ENCODE assay signal across 8 mouse cellular contexts in genomic region chr19:12013228-12013627, GRCm38 (mm10). TPM values are rescaled to one million over a fixed set of nuclear protein-coding genes. Genes with fewer than 3 reads are reported as not detected.
DNase-seq lines count a peak whose midpoint lies in the region; ATAC-seq and TF ChIP-seq lines count a peak whose summit lies in the region.

No protein-coding gene starts in this region.

- no peaks in the 10 kb centered on the region for H3K79me2 ChIP-seq in liver, adult 2 months (ENCODE audit: control insufficient read depth, insufficient read depth, low read length)

- peak overlapping the region; percentile 69 for H3K4me2 ChIP-seq in intestine, embryonic 15.5 days (replicated peaks)
- H3K4me2 ChIP-seq in midbrain, postnatal 0 days (ENCODE audit: low read depth, low read length, poor library complexity, severe bottlenecking), result peak overlapping the region; percentile 68
- peak overlapping the region; percentile 76 for H3K4me2 ChIP-seq in stomach, embryonic 16.5 days (ENCODE audit: low read depth, low read length)

- H3K36me3 ChIP-seq in intestine, embryonic 15.5 days, result no peaks in the 10 kb centered on the region
- no peaks in the 10 kb centered on the region for H3K36me3 ChIP-seq in liver, adult 2 months (ENCODE audit: control insufficient read depth, insufficient read depth, low read length)
- H3K36me3 ChIP-seq in midbrain, postnatal 0 days (ENCODE audit: insufficient read depth, low read length), result no peaks in the 10 kb centered on the region
- H3K36me3 ChIP-seq in stomach, embryonic 16.5 days (ENCODE audit: control insufficient read depth, insufficient read depth, low read length), result no peaks in the 10 kb centered on the region

- peak; percentile 9; the same call in 1 of the 2 replicates for ATAC-seq in intestine, embryonic 15.5 days
- no peak for ATAC-seq in midbrain, postnatal 0 days (ENCODE audit: low FRiP score)
- no peak for ATAC-seq in stomach, embryonic 16.5 days (ENCODE audit: insufficient read depth, low FRiP score)

- no peak for DNase-seq in layer of hippocampus, adult 2 months (ENCODE audit: low spot score in 2 of 2)
- no peak for DNase-seq in layer of hippocampus, adult 9-10 months (ENCODE audit: low spot score)
- peak; percentile 33 to 38 for DNase-seq in cerebellum, postnatal 25 days
- DNase-seq in gastrocnemius, postnatal 25 days, result peak; percentile 53
- peak; percentile 52 for DNase-seq in liver, adult 2 months (ENCODE audit: extremely low read depth, low read depth, low spot score)
- DNase-seq in midbrain, postnatal 0 days (ENCODE audit: low spot score), result no peak

- H3K4me1 ChIP-seq in intestine, embryonic 15.5 days (replicated peaks), result no peaks in the 10 kb centered on the region
- no peaks in the 10 kb centered on the region for H3K4me1 ChIP-seq in liver, adult 2 months (ENCODE audit: control insufficient read depth, insufficient read depth, low read length)
- H3K4me1 ChIP-seq in midbrain, postnatal 0 days (ENCODE audit: insufficient read depth, low read length), result no peaks in the 10 kb centered on the region
- peaks cover 3% of the 10 kb centered on the region; the same call in 1 of the 2 replicates for H3K4me1 ChIP-seq in stomach, embryonic 16.5 days (ENCODE audit: control insufficient read depth, insufficient read depth, low read length)

- no peak for TF ChIP-seq CTCF in layer of hippocampus, adult 2 months (conservative IDR thresholded peaks at IDR 0.05)
- TF ChIP-seq CTCF in liver, adult 2 months (IDR thresholded peaks at IDR 0.05; ENCODE audit: low read depth, low read length), result no peak
- no peak for TF ChIP-seq CTCF in midbrain, postnatal 0 days (IDR thresholded peaks at IDR 0.05)

- no peaks in the 10 kb centered on the region for H3K27me3 ChIP-seq in intestine, embryonic 15.5 days (replicated peaks)
- no peaks in the 10 kb centered on the region for H3K27me3 ChIP-seq in liver, adult 2 months (ENCODE audit: control insufficient read depth, insufficient read depth, low read length)
- H3K27me3 ChIP-seq in midbrain, postnatal 0 days (ENCODE audit: insufficient read depth, low read length), result no peaks in the 10 kb centered on the region
- H3K27me3 ChIP-seq in stomach, embryonic 16.5 days (ENCODE audit: control insufficient read depth, insufficient read depth, low read length), result no peaks in the 10 kb centered on the region

- H3K27ac ChIP-seq in layer of hippocampus, adult 2 months, result peak overlapping the region; percentile 19; the same call in 1 of the 2 replicates
- peak overlapping the region; percentile 27; the same call in 1 of the 2 replicates for H3K27ac ChIP-seq in intestine, embryonic 15.5 days
- H3K27ac ChIP-seq in liver, adult 2 months (replicated peaks; ENCODE audit: insufficient read depth, low read depth, low read length), result peak overlapping the region; percentile 64; the same call in 1 of the 2 replicates
- no peak overlapping the region for H3K27ac ChIP-seq in midbrain, postnatal 0 days (ENCODE audit: low read depth, low read length)
- H3K27ac ChIP-seq in stomach, embryonic 16.5 days (ENCODE audit: low read length), result no peak overlapping the region

- WGBS in intestine, embryonic 15.5 days, result under 1% methylated on average over 10 of the region's 12 CpGs
- 3% methylated on average over 12 of the region's 12 CpGs for WGBS in liver, adult 2 months
- 1% methylated on average over 10 of the region's 12 CpGs for WGBS in midbrain, postnatal 0 days
- WGBS in stomach, embryonic 16.5 days, result 1% methylated on average over 12 of the region's 12 CpGs

- H3K9me3 ChIP-seq in intestine, embryonic 15.5 days, result no peaks in the 10 kb centered on the region
- H3K9me3 ChIP-seq in midbrain, postnatal 0 days (ENCODE audit: low read length), result no peaks in the 10 kb centered on the region
- no peaks in the 10 kb centered on the region for H3K9me3 ChIP-seq in stomach, embryonic 16.5 days (replicated peaks; ENCODE audit: control insufficient read depth, low read length)

- H3K9ac ChIP-seq in intestine, embryonic 15.5 days, result peak overlapping the region; percentile 36; the same call in 1 of the 2 replicates
- peak overlapping the region; percentile 34 for H3K9ac ChIP-seq in liver, adult 2 months (ENCODE audit: low read depth, low read length)
- H3K9ac ChIP-seq in midbrain, postnatal 0 days (replicated peaks; ENCODE audit: low read length, poor library complexity, severe bottlenecking), result no peak overlapping the region
- H3K9ac ChIP-seq in stomach, embryonic 16.5 days (ENCODE audit: low read length), result peak overlapping the region; percentile 69

- 0 out of 2 replicates have a peak, but pooled peaks have one; percentile 21 for TF ChIP-seq POLR2A in liver, adult 2 months (IDR thresholded peaks at IDR 0.05; ENCODE audit: extremely low read depth, insufficient read depth, low read length)

- peak overlapping the region; percentile 62 for H3K4me3 ChIP-seq in layer of hippocampus, adult 2 months
- H3K4me3 ChIP-seq in intestine, embryonic 15.5 days (replicated peaks), result peak overlapping the region; percentile 54
- H3K4me3 ChIP-seq in liver, adult 2 months (ENCODE audit: insufficient read depth, low read depth, low read length), result peak overlapping the region; percentile 50; the same call in 1 of the 2 replicates
- peak overlapping the region; percentile 59 for H3K4me3 ChIP-seq in midbrain, postnatal 0 days (ENCODE audit: low read depth, low read length)
- peak overlapping the region; percentile 70 for H3K4me3 ChIP-seq in stomach, embryonic 16.5 days (replicated peaks; ENCODE audit: low read length)

RNA-seq across cellular contexts. Expression of gene Olfr1423, which starts 27.9 kb away (rescaled TPM):
- total RNA-seq in layer of hippocampus, adult 2 months (2021), result not detected
- not detected for total RNA-seq in gastrocnemius, postnatal 25 days (2021)
- not detected in 2 replicates for polyA plus RNA-seq in intestine, embryonic 15.5 days (2015; fragmentation: Nextera tagmentation; extraction: Ambion mirVana)
- not detected in 2 replicates for total RNA-seq in liver, adult 2 months (2014; rRNA removed)
- polyA plus RNA-seq in liver, adult 2 months (2012; rRNA removed), result not detected in 2 replicates
- total RNA-seq in midbrain, postnatal 0 days (2014; rRNA removed), result not detected in 2 replicates
- polyA plus RNA-seq in midbrain, postnatal 0 days (2015; fragmentation: Nextera tagmentation; extraction: Ambion mirVana), result not detected in 2 replicates
- 0.03 TPM in 1 of 2 replicates, not detected in the other for polyA plus RNA-seq in stomach, embryonic 16.5 days (2015; fragmentation: Nextera tagmentation; extraction: Ambion mirVana)

RNA-seq across cellular contexts. Expression of gene Osbp, which starts 47.5 kb away (rescaled TPM):
- total RNA-seq in layer of hippocampus, adult 2 months (2021), result 10 to 100 TPM; 50.3 to 50.9 TPM
- 10 to 100 TPM; 56.9 to 63.4 TPM for total RNA-seq in gastrocnemius, postnatal 25 days (2021)
- polyA plus RNA-seq in intestine, embryonic 15.5 days (2015; fragmentation: Nextera tagmentation; extraction: Ambion mirVana), result 4.2 and 4.4 TPM in 2 replicates
- 22.8 and 27.9 TPM in 2 replicates for total RNA-seq in liver, adult 2 months (2014; rRNA removed)
- polyA plus RNA-seq in liver, adult 2 months (2012; rRNA removed), result 13.4 and 14.1 TPM in 2 replicates
- total RNA-seq in midbrain, postnatal 0 days (2014; rRNA removed), result 24.6 and 28.1 TPM in 2 replicates
- 2.8 TPM in 2 replicates for polyA plus RNA-seq in midbrain, postnatal 0 days (2015; fragmentation: Nextera tagmentation; extraction: Ambion mirVana)
- 4.1 and 4.6 TPM in 2 replicates for polyA plus RNA-seq in stomach, embryonic 16.5 days (2015; fragmentation: Nextera tagmentation; extraction: Ambion mirVana)

RNA-seq across cellular contexts. Expression of gene Olfr1424, which starts 49.3 kb away (rescaled TPM):
- not detected for total RNA-seq in layer of hippocampus, adult 2 months (2021)
- not detected for total RNA-seq in gastrocnemius, postnatal 25 days (2021)
- not detected in 2 replicates for polyA plus RNA-seq in intestine, embryonic 15.5 days (2015; fragmentation: Nextera tagmentation; extraction: Ambion mirVana)
- total RNA-seq in liver, adult 2 months (2014; rRNA removed), result not detected in 2 replicates
- polyA plus RNA-seq in liver, adult 2 months (2012; rRNA removed), result not detected in 2 replicates
- not detected in 2 replicates for total RNA-seq in midbrain, postnatal 0 days (2014; rRNA removed)
- polyA plus RNA-seq in midbrain, postnatal 0 days (2015; fragmentation: Nextera tagmentation; extraction: Ambion mirVana), result not detected in 2 replicates
- not detected in 2 replicates for polyA plus RNA-seq in stomach, embryonic 16.5 days (2015; fragmentation: Nextera tagmentation; extraction: Ambion mirVana)

Comparison
In these comparisons a context has a peak if more than half of its experiments do, and no peak if none do; other contexts are left out.
1. DNase-seq: peak in cerebellum, postnatal 25 days (2 of 2), gastrocnemius, postnatal 25 days (single experiment) and liver, adult 2 months (single experiment); none in layer of hippocampus, adult 2 months (0 of 2), layer of hippocampus, adult 9-10 months (single experiment) and midbrain, postnatal 0 days (single experiment).
2. H3K27ac ChIP-seq: peak in layer of hippocampus, adult 2 months (single experiment), intestine, embryonic 15.5 days (single experiment) and liver, adult 2 months (single experiment); none in midbrain, postnatal 0 days (single experiment) and stomach, embryonic 16.5 days (single experiment).
3. Peak in every context shown above with its lines, with median percentiles within 50 percentile points of each other: H3K4me3 ChIP-seq and H3K4me2 ChIP-seq.